Mouse (Mus musculus) thymus, adult 2 months (tissue): ENCODE data around the gene Nup62. TPM values are rescaled to one million over a fixed set of nuclear protein-coding genes. Genes with fewer than 3 reads are reported as not detected.

Source experiments
- DNase-seq: peaks from one replicate; pipeline ENCODE4 v3.0.0; 2021
- H3K27ac ChIP-seq: fragments of 200-500 bp; 2 replicates; pipeline ENCODE4 v1.5.1; 2012; ENCODE audit warnings: low read length, control low read depth; ENCODE audit not compliant: control insufficient read depth, insufficient read depth
- H3K27me3 ChIP-seq: fragments of 200-500 bp; 2 replicates; pipeline ENCODE4 v1.6.1; 2012; ENCODE audit warnings: mild to moderate bottlenecking, low read length, moderate library complexity, mixed read lengths; ENCODE audit not compliant: control insufficient read depth, insufficient read depth
- H3K36me3 ChIP-seq: fragments of 200-500 bp; 2 replicates; pipeline ENCODE4 v1.6.1; 2012; ENCODE audit warnings: mild to moderate bottlenecking, low read length, moderate library complexity; ENCODE audit not compliant: control insufficient read depth, insufficient read depth
- H3K4me1 ChIP-seq: fragments of 200-500 bp; replicated peaks from 2 replicates; pipeline ENCODE4 v1.6.1; 2012; ENCODE audit warnings: low read length; ENCODE audit not compliant: control insufficient read depth, insufficient read depth
- H3K4me3 ChIP-seq: fragments of 200-500 bp; 2 replicates; pipeline ENCODE4 v1.5.1; 2012; ENCODE audit warnings: mild to moderate bottlenecking, low read length, control low read depth, moderate library complexity; ENCODE audit not compliant: control insufficient read depth, insufficient read depth
- CTCF ChIP-seq: fragments of 200-500 bp; IDR thresholded peaks from 2 replicates; pipeline ENCODE4 v1.5.1; 2012; ENCODE audit warnings: mild to moderate bottlenecking, control low read depth, low read length, moderate library complexity, borderline replicate concordance; ENCODE audit not compliant: control insufficient read depth, poor library complexity, insufficient read depth; ENCODE audit errors: extremely low read depth
- POLR2A ChIP-seq: fragments of 200-500 bp; IDR thresholded peaks from 2 replicates; pipeline ENCODE4 v1.6.1; 2012; ENCODE audit warnings: mild to moderate bottlenecking, low read length, control low read depth, moderate library complexity; ENCODE audit not compliant: control insufficient read depth, poor library complexity, insufficient read depth; ENCODE audit errors: extremely low read depth
- WGBS: fragments of 180-500 bp; shearing (Covaris S2); methylation state at CpG from one replicate; pipeline ENCODE4 v1.1.7; 2018; 5-methylcytosine and 5-hydroxymethylcytosine counted together
- polyA plus RNA-seq: library from polyadenylated mRNA; depleted of rRNA; stranded (reverse); fragments of >200 nt; gene quantifications from 2 replicates; pipeline ENCODE4 v1.2.3, GENCODE M21; 2012

Nup62 gene
- polyA plus RNA-seq, 1 experiment = 189 TPM

DNA sequence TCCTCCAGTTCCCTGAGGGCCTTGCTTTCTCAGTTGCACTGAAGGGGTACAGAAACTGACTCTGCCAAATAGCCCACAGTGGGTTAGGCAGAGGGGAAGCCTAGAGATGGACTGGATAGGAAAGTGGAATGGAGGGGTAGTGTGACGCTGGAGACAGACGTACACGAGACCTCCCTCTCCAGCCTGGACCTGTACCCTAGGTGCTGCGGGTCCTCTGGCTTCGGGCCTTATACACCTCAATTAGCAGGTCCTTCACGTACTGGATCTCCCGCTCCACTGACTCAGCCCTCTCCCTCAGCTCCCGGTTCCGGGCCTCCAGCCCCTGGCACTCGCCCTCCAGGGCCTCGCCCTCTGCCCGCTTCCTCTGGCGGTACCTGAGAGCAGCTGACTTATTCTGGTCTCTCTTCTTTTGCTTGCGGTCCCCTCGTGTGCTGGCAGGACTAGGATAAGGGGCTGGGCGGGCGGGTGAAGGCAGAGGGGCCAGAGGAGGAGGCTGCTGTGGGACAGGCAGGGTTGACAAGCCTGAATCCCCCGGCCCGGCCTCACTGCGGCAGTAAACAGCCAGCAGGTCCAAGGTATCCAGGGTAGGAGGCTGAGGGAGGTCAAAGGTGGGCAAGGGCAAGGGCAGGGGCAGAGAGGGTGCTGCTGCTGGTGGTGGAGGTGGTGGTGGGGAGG, 3.1 kb upstream of the Nup62 start:
- Histone ChIP-seq H3K36me3 (no peaks in the 10 kb centered on the region), H3K4me3 (no peak overlapping the region), H3K27ac (no peak overlapping the region), H3K4me1 (peaks cover 10% of the 10 kb centered on the region), H3K27me3 (no peaks in the 10 kb centered on the region)
- no peak for DNase-seq
- WGBS = 97% methylated on average over 20 of the region's 20 CpGs
- no peak for TF ChIP-seq POLR2A

DNA sequence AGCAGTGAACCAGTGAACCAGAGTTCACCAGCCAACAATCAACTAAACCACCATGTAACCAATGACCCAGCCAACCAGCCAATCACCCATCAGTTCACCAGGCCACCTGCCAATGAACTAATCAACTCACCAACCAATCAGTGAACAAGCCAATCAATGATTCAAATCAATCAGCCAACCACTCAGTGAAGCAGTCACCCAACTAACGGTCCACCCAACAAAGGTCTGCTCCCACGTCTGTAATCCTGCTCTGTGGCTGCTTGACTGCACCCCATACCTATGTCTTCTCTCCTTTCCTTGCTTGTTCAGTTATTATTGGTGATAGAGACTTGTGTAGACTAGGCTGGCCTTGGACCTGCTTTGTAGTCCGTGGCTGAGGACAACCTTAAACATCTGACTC, 1.9 kb upstream of the Nup62 start:
- no peaks in the 10 kb centered on the region for H3K36me3 ChIP-seq
- H3K4me1 ChIP-seq = peaks cover 18% of the 10 kb centered on the region
- no peak for TF ChIP-seq POLR2A
- no peak for TF ChIP-seq CTCF
- no peaks in the 10 kb centered on the region for H3K27me3 ChIP-seq
- no peak overlapping the region for H3K4me3 ChIP-seq
- 95% methylated on average over 3 of the region's 3 CpGs for WGBS
- no peak for DNase-seq
- no peak overlapping the region for H3K27ac ChIP-seq

DNA sequence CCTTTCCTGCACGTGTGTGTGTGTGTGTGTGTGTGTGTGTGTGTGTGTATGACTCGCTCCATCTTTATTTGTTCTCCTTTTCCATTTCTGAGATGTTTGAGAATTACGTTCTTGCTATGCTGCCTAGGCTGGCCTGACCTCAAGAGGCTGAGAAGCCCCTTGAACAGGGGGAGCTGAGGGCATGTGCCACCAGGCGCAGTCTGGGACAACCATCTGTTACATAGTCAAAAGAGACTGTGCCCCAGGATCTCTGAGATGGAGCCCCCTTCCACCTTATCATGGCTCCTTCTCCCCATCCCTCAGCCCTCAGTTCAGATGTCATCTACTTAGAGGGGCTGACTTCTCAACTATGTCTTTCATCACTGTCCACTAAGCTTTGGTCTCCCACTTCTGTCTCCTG, 1.5 kb upstream of the Nup62 start:
- no peak overlapping the region for H3K27ac ChIP-seq
- H3K27me3 ChIP-seq = no peaks in the 10 kb centered on the region
- DNase-seq = peak; percentile 1
- peaks cover 20% of the 10 kb centered on the region for H3K4me1 ChIP-seq
- 91% methylated on average over 4 of the region's 4 CpGs for WGBS
- no peak overlapping the region for H3K4me3 ChIP-seq
- no peaks in the 10 kb centered on the region for H3K36me3 ChIP-seq
- TF ChIP-seq CTCF (no peak), POLR2A (no peak)

DNA sequence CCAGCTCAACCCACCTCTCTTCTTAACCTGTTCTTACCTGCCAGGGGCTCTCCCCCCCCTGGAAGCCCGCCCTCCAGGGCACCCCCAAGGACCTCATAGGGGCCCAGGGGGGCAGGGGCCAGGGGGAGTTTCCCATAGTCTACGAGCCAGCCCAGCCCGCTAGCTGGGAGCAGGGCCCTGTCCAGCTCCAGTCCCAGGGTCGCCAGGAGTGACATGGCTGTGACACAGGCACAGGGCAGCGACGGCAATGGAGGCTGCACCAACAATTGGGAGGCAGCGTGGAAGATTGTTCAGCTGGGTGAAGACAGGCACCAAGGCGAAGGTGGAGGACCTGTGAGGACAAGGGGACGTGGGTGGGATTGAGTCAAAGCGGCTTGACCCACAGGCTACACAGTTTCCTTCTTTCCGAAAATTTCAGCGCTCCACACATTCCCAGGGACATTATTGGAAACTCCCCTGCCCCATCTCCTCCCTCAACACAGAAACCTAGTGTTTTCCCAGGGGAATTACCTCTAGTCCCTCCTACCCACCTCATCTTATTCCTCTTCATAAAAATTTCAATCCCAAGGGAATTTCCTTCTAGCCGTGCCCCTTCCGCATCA, 835 bp upstream of the Nup62 start:
- peak; percentile 29 for DNase-seq
- no peak overlapping the region for H3K27ac ChIP-seq
- 75% methylated on average over 14 of the region's 14 CpGs for WGBS
- no peaks in the 10 kb centered on the region for H3K27me3 ChIP-seq
- no peak overlapping the region for H3K4me3 ChIP-seq
- no peak for TF ChIP-seq CTCF
- no peak for TF ChIP-seq POLR2A
- peaks cover 24% of the 10 kb centered on the region for H3K4me1 ChIP-seq
- no peaks in the 10 kb centered on the region for H3K36me3 ChIP-seq

DNA sequence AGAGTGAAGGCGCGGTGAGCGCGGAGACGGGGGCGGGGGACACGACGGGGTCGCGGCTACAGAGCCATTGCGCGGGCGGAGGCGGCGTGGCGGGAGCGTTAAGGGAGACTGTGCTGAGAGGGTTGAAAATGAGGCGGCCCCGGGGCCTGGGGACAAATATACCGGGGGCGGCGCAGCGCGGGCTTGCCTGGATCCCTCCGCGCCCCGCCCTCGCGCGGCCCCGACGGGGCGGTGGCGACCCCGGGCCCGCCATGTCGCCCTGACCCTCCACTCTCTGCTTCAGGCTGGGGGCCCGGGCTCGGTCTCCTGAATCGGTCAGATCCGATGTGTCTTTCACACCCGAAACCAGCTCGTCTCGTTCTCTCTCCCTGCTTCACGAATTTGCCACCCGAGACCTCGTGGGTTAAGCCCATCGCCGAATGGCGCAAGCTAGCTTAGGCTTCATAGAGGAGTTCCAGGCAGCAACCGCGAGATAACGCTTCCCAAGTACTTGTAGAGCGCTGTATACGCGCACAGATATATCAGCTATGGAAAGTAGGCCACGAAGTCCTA, 658 bp downstream of the Nup62 start, which contains the start of gene Atf5:
Atf5 (minus strand) TSS at position 189 of the 552 bp plus-strand sequence.
- peak within 1 kb of the TSS; percentile 76 for H3K27ac ChIP-seq
- no peaks in the 10 kb centered on the region for H3K36me3 ChIP-seq
- no peak for DNase-seq
- TF ChIP-seq CTCF = no peak
- TF ChIP-seq POLR2A = peak; percentile 5; the same call in 1 of the 2 replicates
- H3K27me3 ChIP-seq = no peaks in the 10 kb centered on the region
- WGBS = under 1% methylated on average over 52 of the region's 57 CpGs
- peak within 1 kb of the TSS; percentile 89 for H3K4me3 ChIP-seq
- H3K4me1 ChIP-seq = peaks cover 24% of the 10 kb centered on the region

DNA sequence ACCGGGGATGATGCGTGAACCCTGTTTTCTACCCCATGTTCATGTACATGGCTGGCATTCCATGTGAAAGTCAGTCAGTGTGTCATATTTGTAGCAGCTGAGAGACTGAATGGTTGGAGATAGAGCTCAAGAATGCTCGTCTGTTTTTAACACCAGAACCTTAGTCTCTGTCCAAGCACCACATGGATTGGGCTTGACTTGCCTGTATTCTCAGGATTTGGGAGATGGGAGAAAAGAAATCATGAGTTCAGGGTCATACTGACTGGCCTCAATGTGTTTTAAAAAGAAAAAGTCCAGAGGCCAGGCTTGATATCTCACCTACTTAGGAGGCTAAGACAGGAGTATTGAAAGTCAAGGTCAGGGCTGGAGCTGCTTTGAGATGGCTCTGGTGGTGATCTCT, 1.6 kb downstream of the Nup62 start:
- Histone ChIP-seq H3K27ac (no peak overlapping the region), H3K4me1 (peaks cover 24% of the 10 kb centered on the region), H3K4me3 (no peak overlapping the region), H3K27me3 (no peaks in the 10 kb centered on the region), H3K36me3 (no peaks in the 10 kb centered on the region)
- no peak for DNase-seq
- WGBS = 15% methylated on average over 3 of the region's 3 CpGs
- TF ChIP-seq POLR2A (no peak), CTCF (no peak)
